Mouse (Mus musculus) left cerebral cortex, postnatal 14 days (tissue): ENCODE results near the gene Ltbr. TPM values are rescaled to one million over a fixed set of nuclear protein-coding genes. Genes with fewer than 3 reads are reported as not detected.

Experiments
- DNase-seq, 2 experiments: peaks; one replicate each; pipeline ENCODE4 v3.0.0; 2021 to 2022; ENCODE audit warnings: low spot score in 2 of 2, mixed read lengths in 1 of 2
- intact Hi-C: fragments of 180-260 bp; cut with DNase I; formaldehyde crosslinking; loops from one replicate; pipeline ENCODE4 v1.15.1; 2025
- total RNA-seq, 2 experiments: library from RNA; stranded (reverse); gene quantifications; 2 replicates each; pipeline ENCODE4 v1.2.3; 2021

Ltbr gene
- total RNA-seq, 2 experiments from 2014 or later: 8.8 to 9.3 TPM

DNA sequence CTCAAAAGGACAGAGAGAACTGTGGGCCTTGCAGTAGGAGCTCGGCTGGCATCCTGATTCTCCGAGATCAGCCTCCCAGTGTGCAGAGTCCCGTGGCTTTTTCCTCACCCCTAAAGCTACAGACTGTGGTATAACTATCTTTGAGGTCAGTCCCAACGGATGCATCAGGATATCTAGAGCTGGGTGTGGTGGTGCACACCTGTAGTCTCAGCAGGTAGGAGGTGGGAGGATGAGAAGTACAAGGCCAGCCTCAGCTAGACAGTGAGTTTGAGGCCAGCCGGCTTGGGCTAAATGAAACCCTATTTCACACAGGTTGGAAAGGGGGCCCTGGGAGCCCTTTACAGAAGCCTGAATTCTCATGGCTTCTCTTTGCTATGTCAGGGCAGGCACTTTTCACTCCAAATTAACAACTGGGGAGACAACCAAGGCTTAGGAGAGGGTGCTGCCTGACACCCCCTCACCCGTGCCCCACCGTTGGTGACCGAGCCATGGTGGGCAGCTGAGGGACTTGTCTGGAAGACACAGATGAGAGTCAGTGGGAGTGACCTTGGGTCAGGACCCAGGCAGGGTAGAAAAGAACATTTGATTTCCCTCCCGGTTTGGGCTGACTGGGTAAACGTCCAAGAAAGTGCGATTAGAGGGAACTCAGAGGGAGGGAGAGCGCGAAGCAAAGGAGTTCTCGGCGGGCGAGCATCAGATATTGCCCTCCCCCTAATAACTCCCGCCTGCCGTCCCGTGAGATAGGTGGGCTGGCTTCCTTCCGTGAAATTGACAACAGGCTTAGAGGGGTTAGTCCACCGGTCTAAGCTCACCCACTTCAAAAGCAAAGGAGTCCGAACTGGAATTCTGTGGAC is 35.3 kb upstream of the Ltbr start, which contains the start of gene Tnfrsf1a:
Gene Tnfrsf1a, plus strand, starts transcription at position 642 of the 854 bp plus-strand sequence.
- DNase-seq: no peak
- intact Hi-C loops: no loop called here

- intact Hi-C loops: no loop called here
- DNase-seq: no peak
These were observed 32.3 kb upstream of the Ltbr start for GRCm38 (mm10) chr6:125346029-125346428.

DNA sequence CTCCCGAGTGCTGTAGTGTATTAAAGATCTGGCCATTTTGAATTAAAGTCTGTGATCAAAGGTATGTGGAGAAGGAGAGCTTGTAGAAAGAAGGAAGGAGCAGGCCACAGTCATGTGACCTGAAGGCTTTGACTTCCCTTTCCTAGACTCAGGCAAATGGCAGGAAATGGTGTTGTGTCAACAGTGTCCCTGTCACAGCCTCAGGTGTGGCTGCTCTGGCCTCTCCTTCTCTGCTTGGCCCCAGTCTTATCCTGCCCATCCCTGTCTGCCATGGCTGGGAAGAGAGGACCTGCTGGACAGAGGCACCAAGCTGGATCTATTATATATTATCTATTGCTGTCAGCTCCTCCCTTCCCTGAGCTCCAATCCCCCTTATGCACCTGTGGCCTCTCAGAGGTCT is 31.9 kb upstream of the Ltbr start:
- intact Hi-C loops: no loop called here
- no peak for DNase-seq

GRCm38 (mm10) chr6:125344866-125345265 is 31.2 kb upstream of the Ltbr start:
- intact Hi-C loops: no loop called here
- no peak for DNase-seq

DNA sequence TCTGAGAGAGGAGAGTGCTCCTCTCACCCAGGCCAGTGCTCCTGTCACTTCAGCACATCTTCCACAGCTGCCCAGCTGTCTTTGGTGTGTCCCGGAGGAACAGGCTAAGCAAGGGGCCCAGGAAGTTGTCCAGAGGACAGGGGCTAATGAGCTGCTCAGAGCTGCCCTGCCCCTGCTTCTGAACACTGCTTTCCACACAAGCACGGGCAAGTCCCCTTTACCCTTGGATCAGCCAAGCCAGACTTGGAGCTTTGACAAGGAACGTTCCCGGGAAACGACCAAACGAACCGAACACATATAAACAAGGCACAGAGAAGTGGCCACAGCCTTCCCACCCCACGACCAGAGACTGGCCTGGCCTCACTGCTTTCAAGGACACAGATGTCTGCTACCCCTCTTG is 30.4 kb upstream of the Ltbr start:
- no peak for DNase-seq
- intact Hi-C loops: no loop called here

DNA sequence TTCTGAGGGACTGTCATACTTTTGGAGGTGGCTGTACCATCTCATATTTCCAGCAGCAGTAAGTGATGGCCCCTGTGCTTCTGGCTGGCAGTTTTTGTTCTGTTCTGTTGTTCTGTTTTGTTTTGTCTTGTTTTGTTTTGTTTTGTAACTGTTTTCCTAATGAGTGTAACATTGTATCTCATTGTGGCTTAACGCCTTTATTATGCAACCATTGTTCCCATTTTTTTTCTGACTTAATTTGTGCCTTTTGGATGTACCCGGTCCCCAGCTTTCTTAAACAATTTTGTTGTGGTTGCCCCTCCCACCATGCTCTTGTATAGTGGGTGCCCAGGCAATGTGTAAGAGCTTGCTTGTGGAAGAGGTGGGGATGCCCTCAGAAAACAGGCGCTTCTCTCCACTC is 28.5 kb upstream of the Ltbr start:
- intact Hi-C loops: no loop called here
- no peak for DNase-seq

DNA sequence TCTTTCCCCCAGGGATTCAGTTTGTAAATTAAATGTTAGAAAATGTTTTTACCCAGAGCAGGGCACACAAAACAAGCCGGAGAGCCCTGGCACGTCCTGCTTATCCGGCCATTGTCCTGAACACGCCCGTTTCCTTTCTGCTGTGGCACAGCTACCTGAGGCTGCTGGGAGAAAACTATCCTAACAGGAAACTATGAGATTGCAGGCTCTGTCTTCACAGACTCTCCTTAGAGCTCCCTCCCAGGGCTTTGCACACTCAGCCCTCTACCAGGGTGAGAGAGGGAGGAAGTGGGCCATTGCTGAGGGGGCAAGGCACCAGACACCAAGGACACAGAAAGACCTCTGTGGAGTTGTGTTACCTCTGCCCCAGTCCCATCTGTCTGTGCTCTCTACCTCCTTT is 26.6 kb upstream of the Ltbr start:
- intact Hi-C loops: no loop called here
- no peak for DNase-seq

DNA sequence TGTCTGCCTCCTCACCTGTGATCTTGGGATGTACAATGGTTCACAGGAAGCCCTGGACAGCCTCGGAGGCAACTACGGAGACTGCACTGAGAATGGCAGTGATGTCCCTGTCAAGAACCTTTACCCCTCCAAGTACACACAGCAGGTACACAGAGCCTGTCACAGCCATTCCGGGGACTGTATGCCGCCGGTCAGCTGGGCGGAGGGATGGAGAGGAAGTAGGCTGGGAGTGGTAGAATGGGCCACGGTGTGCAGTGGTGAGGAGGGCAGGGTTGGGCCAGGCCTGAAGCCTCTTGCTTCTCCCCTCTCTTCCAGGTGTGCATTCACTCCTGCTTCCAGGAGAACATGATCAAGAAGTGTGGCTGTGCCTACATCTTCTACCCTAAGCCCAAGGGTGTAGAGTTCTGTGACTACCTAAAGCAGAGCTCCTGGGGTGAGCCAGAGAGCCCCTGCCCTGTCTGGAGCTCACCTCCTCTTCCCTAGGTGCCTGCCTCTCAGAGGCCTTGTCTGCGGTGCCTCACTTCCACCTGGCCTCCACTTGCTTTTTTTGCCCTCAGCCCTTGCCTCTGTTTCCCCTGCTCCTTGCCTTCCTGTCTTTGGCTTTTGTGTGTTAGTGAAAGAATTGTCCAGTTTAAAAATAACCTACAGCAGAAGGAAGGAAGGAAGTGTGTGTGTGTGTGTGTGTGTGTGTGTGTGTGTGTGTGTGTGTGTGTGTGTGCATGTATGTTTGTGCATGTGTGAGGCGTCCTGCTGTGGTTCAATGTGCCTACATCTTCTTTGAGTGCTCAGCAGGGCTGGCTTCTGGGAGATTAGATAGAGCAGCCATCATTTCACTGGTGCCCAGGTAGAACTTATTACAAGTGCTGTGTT is 25.3 kb upstream of the Ltbr start:
- no peak for DNase-seq
- intact Hi-C loops: no loop called here

- intact Hi-C loops: no loop called here
- DNase-seq: no peak
These were observed 20.7 kb upstream of the Ltbr start for GRCm38 (mm10) chr6:125334356-125334755.

GRCm38 (mm10) chr6:125333112-125333899 is 19.6 kb upstream of the Ltbr start:
- intact Hi-C loops: no loop called here
- DNase-seq: no peak

DNA sequence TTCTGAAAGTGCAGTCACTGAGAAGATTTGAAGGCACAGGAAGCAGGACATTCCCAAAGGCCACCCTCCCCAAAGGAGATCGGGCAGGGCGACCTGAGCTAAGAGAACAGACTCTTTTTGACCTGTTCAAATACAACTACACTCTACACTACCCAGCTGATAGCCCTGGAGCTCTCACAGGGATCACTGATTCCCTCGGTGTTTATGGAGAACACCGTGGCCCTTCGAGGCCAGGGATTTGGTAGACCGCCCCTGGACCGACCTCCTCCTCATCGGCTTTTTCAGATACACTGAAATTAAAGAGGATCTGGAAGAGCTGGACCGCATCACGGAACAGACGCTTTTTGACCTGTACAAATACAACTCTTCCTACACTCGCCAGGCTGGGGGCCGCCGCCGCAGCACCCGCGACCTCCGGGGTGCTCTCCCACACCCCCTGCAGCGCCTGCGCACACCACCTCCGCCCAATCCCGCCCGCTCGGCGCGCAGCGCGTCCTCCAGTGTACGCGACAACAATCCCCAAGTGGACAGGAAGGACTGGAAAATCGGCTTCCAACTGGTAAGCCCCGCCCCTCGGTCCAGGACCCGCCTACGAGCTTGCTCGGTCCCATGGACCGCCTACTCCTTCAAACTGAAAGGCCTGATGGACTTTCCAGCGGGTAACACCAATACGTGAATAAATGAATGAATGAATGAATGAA is 17.1 kb upstream of the Ltbr start:
- intact Hi-C loops: no loop called here

GRCm38 (mm10) chr6:125328243-125328642 is 14.6 kb upstream of the Ltbr start:
- no peak for DNase-seq
- intact Hi-C loops: loop anchor here (5.0 kb wide), 1 partner anchor 34 kb away; no protein-coding TSS in a partner anchor

More for the DNA sequence above, 17.1 kb upstream of the Ltbr start:
- peak; percentile 66 to 68 for DNase-seq

DNA sequence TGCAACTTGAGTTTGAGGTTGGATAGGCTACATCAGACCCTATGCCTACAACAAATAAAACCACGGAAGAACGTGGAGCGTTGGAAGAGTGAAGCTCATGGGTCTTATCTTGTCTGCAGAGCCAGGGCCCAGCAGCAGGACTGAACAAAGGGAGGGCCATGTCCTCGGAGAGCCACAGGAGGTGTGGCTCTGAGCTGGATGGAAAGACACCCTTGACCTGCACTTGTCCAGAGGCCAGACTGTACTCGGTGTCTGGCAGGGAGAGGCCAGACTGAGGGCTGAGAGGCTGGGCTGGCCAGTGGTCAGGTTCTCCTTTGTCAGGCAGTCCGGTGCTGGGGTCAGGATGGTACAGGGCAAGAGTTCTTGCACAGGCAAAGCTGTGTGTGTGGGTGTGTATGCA is 11.7 kb upstream of the Ltbr start:
- intact Hi-C loops: loop anchor here (5.0 kb wide), 1 partner anchor 37 kb away; no protein-coding TSS in a partner anchor
- DNase-seq: no peak

- no peak for DNase-seq
- intact Hi-C loops: no loop called here
These were observed 9.9 kb upstream of the Ltbr start for GRCm38 (mm10) chr6:125323547-125323946.

DNA sequence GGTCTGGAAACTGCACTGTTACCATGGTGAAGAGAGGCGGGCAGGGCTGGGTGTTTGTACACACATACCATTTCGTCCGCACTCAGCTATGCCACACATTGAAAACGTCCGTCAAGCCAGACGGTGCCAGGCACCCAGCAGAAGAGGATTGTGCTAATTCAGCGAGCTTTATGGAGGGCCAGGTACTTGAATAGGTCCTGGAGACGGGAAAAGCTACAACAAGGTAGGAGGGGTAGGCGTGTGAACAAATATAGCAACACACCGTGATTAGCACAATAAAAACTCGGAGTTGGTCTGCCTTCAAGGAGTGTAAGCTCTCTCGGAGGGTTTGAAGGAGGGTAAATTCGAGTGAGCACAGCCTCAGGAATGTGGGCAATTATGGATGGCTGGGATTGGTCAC is 9.1 kb upstream of the Ltbr start:
- intact Hi-C loops: no loop called here
- DNase-seq: peak; percentile 24 to 33

DNA sequence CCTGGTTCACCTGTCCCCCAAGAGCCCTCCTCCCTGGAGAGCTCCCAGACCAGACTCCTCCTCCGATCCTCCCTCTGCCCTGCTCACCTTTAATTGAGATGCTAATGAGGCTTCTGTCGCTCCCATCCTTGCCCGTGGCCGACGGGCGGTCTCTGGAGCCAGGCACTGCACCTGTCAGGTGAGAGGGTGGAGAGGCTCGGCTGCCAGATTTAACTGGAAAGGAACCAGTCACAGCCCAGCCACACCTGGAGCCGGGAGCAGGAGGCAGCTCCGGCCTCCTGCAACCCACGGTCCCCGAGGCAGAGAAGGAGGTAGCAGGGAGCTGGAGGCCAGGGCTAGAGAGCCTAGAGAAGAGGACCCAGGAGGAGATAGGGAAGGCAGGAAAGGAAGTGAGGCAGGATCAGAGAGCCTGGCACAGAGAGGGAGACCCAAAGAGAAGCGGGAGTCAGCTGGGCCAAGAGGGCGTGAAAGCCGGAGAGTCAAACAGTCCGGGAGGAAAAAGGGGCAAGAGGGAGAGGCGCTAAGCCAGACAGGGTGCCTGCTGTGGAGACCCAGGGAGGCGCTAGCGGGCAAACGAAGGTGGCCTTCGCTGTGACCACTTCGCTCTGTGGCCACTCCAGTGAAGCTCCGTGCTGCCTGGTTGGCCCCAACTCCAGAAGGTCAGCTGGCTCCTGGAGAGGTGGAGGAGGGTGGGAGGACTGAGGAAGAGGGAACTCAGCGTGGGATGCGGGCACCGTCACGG is 7.6 kb upstream of the Ltbr start:
- intact Hi-C loops: no loop called here
- no peak for DNase-seq

- intact Hi-C loops: no loop called here
- DNase-seq: no peak
These were observed 6.6 kb upstream of the Ltbr start, which contains the start of gene Scnn1a for GRCm38 (mm10) chr6:125320323-125320722. Gene Scnn1a, plus strand, starts transcription at chr6:125320659.

DNA sequence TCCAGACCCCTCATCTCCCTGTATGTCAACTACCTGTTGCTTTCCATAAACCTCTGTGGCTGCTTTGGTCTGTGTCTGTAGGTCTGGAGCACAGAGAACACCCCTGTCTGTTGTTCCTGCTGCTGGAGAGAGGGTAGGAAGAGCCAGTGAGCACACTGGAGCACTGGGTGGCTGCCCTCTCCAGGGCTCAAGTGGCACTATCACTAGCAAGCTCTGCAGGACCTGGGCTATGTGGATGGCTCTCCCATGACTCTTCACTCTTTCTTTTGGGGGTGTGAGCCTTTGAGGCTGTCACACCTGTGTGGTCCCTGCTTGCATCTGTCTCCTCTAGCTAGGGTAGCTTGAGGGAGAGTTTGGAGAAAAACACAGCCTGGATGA is 6.2 kb upstream of the Ltbr start:
- intact Hi-C loops: no loop called here

More for the DNA sequence above, 6.2 kb upstream of the Ltbr start:
- DNase-seq: no peak
